Mouse (Mus musculus) neural tube, embryonic 13.5 days (tissue): Measurements from ENCODE around the gene Klhl9. TPM values are rescaled to one million over a fixed set of nuclear protein-coding genes. Genes with fewer than 3 reads are reported as not detected.

Experiments used
- ATAC-seq: fragments of 200-750 bp; cut with Nextera tagmentation; 2 replicates; pipeline ENCODE4 v1.8.0; 2017; ENCODE audit warnings: low read depth, mild to moderate bottlenecking, moderate TSS enrichment, moderate library complexity
- H3K27ac ChIP-seq: fragments of 300-500 bp; sonication (generic); replicated peaks from 2 replicates; pipeline ENCODE4 v1.5.1; 2015; ENCODE audit warnings: moderate library complexity, mild to moderate bottlenecking, inconsistent platforms
- H3K27me3 ChIP-seq: fragments of 300-500 bp; sonication (generic); 2 replicates; pipeline ENCODE4 v1.6.1; 2015; ENCODE audit warnings: mild to moderate bottlenecking, inconsistent platforms
- H3K36me3 ChIP-seq: fragments of 300-500 bp; sonication (generic); 2 replicates; pipeline ENCODE4 v1.6.1; 2015; ENCODE audit warnings: mild to moderate bottlenecking, inconsistent platforms
- H3K4me1 ChIP-seq: fragments of 300-500 bp; sonication (generic); replicated peaks from 2 replicates; pipeline ENCODE4 v1.6.1; 2015; ENCODE audit warnings: inconsistent platforms
- H3K4me2 ChIP-seq: fragments of 300-500 bp; sonication (generic); 2 replicates; pipeline ENCODE4 v1.6.1; 2015; ENCODE audit warnings: inconsistent platforms, mild to moderate bottlenecking, moderate library complexity
- H3K4me3 ChIP-seq: fragments of 300-500 bp; sonication (generic); 2 replicates; pipeline ENCODE4 v1.5.1; 2015; ENCODE audit warnings: mild to moderate bottlenecking, inconsistent platforms
- H3K9ac ChIP-seq: fragments of 300-500 bp; sonication (generic); 2 replicates; pipeline ENCODE4 v1.6.1; 2015; ENCODE audit warnings: moderate library complexity, mild to moderate bottlenecking, inconsistent platforms
- H3K9me3 ChIP-seq: fragments of 300-500 bp; sonication (generic); 2 replicates; pipeline ENCODE4 v1.6.1; 2016; ENCODE audit warnings: inconsistent platforms
- WGBS: fragments of 180-500 bp; shearing (Covaris S2); methylation state at CpG from one replicate; pipeline ENCODE4 v1.1.7; 2015; 5-methylcytosine and 5-hydroxymethylcytosine counted together
- polyA plus RNA-seq: library from polyadenylated mRNA; unstranded; fragments of >200 nt; fragmentation: Nextera tagmentation; extraction: Ambion mirVana; gene quantifications from 2 replicates; pipeline ENCODE4 v1.2.1, GENCODE M21; 2015

Gene Klhl9
- polyA plus RNA-seq, 1 experiment from 2014 or later = 126 TPM

DNA sequence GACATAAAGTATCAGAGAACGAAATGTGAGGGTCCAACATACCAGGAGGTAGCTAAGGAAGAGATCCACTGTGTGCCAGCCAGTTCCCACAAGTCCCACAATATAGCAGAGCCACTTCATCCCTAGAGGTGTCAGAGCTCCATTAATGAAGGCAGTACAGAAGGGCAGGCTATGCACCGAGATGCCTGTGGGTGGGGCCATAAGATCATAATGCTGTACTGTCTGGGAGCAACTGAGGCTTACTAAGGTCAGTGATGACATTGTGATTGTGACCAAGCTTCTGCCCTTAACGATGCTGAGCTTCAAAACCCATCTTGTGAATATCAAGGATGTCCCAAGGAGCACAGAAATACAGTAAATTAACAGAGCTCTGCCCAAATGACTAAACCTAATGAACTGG lies 21.9 kb upstream of the Klhl9 start:
- ATAC-seq = no peak
- WGBS = 65% methylated on average over 3 of the region's 3 CpGs
- H3K27ac ChIP-seq = no peak overlapping the region
- H3K36me3 ChIP-seq = no peaks in the 10 kb centered on the region
- H3K4me1 ChIP-seq = peaks cover 9% of the 10 kb centered on the region
- H3K4me2 ChIP-seq = no peak overlapping the region
- no peak overlapping the region for H3K4me3 ChIP-seq
- H3K9ac ChIP-seq = no peak overlapping the region
- H3K27me3 ChIP-seq = no peaks in the 10 kb centered on the region
- no peaks in the 10 kb centered on the region for H3K9me3 ChIP-seq

DNA sequence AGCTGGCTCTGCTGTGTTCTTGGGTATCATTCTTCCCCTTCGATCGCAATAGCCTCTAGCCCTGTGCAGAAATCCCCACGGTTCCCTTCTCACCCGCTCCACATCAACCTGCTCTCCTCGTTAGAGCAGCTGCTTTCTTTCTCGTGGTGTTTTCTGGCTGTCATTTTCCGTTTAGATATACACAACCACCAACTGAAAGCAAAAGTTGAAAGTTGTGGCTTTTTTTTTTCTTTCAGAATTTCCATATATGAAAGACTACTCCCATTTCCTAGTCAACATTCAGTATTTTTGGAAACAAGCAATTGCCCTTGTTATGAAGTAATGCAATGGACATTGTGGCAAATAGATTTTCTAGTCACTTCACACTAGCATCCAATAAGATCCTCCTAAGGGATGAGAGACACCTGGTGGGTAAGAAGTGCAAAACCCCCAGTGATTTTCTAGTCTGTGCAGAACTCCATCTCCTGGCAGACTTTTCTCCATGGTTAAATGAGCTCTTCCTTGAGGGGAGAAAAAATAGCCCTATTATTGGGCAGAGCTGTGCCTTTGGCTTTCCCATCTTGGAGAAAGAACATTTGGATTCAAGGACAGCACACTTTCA lies 20.6 kb upstream of the Klhl9 start:
- 86% methylated on average over 7 of the region's 7 CpGs for WGBS
- ATAC-seq = no peak

DNA sequence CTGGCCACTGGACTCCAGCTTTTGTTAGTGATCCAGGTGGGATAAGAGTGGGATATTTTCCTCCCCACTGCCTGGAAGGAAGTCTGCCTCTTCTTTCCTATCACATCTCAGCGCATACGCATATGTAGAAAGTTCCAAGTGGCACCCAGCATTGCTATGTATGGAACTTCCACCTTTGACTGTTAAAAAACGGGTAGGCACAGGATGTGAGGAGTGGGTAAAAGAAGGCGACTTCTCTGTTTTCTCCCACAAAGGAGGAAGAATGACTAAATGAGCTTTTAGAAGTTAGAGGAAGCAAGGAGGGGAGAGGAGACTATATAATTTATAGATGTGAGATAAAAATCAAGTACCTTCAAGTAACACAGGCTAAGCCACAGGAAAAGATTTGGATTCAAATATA lies 19.2 kb upstream of the Klhl9 start:
- no peaks in the 10 kb centered on the region for H3K9me3 ChIP-seq
- H3K9ac ChIP-seq = no peak overlapping the region
- ATAC-seq = no peak
- 86% methylated on average over 4 of the region's 4 CpGs for WGBS
- H3K4me1 ChIP-seq = peaks cover 9% of the 10 kb centered on the region
- no peaks in the 10 kb centered on the region for H3K36me3 ChIP-seq
- H3K27me3 ChIP-seq = no peaks in the 10 kb centered on the region
- H3K4me2 ChIP-seq = no peak overlapping the region
- H3K27ac ChIP-seq = no peak overlapping the region
- no peak overlapping the region for H3K4me3 ChIP-seq

More for the DNA sequence above, 20.6 kb upstream of the Klhl9 start:
- H3K27me3 ChIP-seq = no peaks in the 10 kb centered on the region
- H3K9ac ChIP-seq = no peak overlapping the region
- H3K36me3 ChIP-seq = no peaks in the 10 kb centered on the region
- H3K9me3 ChIP-seq = no peaks in the 10 kb centered on the region
- H3K27ac ChIP-seq = no peak overlapping the region
- H3K4me3 ChIP-seq = no peak overlapping the region
- H3K4me2 ChIP-seq = no peak overlapping the region
- peaks cover 9% of the 10 kb centered on the region for H3K4me1 ChIP-seq

DNA sequence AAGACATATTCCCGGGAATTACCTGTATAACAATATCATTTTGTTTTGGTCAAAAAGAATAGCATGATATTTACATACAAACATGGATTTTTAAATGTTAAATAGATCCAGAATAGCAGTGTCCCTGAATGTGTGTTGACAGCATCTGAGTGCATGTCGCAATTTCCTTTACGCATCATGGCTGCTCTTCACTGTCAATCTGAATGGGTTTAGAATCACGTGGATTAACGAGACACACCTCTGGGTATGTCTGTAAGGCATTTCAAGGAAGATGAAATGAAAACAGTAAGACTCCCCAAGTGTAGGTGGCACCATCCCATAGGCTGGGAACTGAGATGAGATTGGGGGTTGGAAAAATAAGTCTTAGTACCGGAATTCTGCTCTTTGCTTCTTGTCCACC lies 16.8 kb upstream of the Klhl9 start:
- H3K4me2 ChIP-seq = no peak overlapping the region
- no peak overlapping the region for H3K27ac ChIP-seq
- H3K4me3 ChIP-seq = no peak overlapping the region
- no peak for ATAC-seq
- H3K36me3 ChIP-seq = no peaks in the 10 kb centered on the region
- H3K9me3 ChIP-seq = no peaks in the 10 kb centered on the region
- no peaks in the 10 kb centered on the region for H3K4me1 ChIP-seq
- no peaks in the 10 kb centered on the region for H3K27me3 ChIP-seq
- WGBS = 90% methylated on average over 6 of the region's 6 CpGs
- no peak overlapping the region for H3K9ac ChIP-seq

DNA sequence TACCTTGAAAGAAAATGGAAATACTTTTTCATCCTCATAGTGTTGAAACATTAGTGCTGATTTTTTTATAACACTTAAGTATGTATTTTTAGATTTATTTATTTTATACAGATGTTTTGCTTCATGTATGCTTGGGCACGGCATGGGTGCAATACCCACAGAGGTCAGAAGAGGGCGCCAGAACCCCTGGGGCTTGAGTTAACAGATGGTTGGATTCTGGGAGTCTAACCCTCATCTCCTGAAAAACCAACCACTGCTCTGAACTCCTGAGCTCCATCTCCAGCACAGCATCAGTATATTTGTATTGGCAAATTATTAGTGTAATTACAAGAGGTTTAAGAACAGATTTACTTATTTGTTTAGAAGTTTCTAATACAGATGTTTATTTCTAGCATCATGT lies 16.2 kb upstream of the Klhl9 start:
- H3K4me3 ChIP-seq = no peak overlapping the region
- no peak for ATAC-seq

DNA sequence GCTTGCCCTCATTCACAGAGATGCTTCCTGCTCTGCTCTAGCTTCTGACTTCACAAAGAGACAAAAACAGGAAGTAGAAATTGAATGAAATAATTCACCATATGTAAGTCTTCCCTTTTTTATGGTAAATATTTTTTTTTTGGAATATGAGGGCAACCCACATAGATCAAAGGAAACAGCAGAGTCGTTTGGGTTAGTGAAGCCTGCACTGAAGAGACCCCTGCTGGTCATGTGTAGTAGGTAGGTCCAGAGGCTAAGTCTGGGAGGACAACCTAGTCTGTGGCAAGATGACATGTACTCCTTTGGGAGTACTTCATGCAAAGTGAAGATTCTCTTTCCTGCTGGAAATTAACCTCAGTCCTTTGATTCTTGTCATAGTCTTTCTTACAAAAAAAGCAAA lies 5.1 kb upstream of the Klhl9 start:
- no peak overlapping the region for H3K9ac ChIP-seq
- H3K4me3 ChIP-seq = no peak overlapping the region
- no peaks in the 10 kb centered on the region for H3K9me3 ChIP-seq
- H3K4me1 ChIP-seq = no peaks in the 10 kb centered on the region
- 3% methylated on average over 1 of the region's 1 CpGs for WGBS
- no peaks in the 10 kb centered on the region for H3K27me3 ChIP-seq
- H3K4me2 ChIP-seq = no peak overlapping the region
- H3K36me3 ChIP-seq = no peaks in the 10 kb centered on the region
- no peak overlapping the region for H3K27ac ChIP-seq
- ATAC-seq = no peak

More for the DNA sequence above, 16.2 kb upstream of the Klhl9 start:
- H3K27ac ChIP-seq = no peak overlapping the region
- no peak overlapping the region for H3K4me2 ChIP-seq
- no peaks in the 10 kb centered on the region for H3K36me3 ChIP-seq
- 5% methylated on average over 2 of the region's 2 CpGs for WGBS
- H3K4me1 ChIP-seq = no peaks in the 10 kb centered on the region
- no peak overlapping the region for H3K9ac ChIP-seq
- H3K9me3 ChIP-seq = no peaks in the 10 kb centered on the region
- H3K27me3 ChIP-seq = no peaks in the 10 kb centered on the region

DNA sequence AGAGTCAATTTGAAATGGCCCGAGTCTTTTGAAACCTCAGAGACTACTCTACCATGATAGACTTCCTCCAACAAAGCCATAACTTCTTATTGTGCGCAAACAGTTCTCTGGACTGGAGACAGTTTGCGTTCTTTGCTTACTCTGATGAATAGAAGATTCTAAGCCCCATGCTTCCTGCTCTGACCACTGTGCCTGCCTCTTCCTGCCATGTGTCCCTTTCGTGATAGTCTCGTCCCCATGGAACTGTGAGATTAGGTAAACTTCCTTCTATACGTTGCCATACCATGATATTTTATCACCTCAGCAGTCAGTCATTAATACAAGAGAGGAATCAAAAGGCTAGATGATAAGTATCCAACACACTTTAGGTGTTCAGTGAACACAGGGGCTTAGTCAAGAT lies 4.5 kb upstream of the Klhl9 start:
- Histone ChIP-seq H3K36me3 (no peaks in the 10 kb centered on the region), H3K4me2 (no peak overlapping the region), H3K4me3 (no peak overlapping the region), H3K27ac (no peak overlapping the region), H3K9me3 (no peaks in the 10 kb centered on the region), H3K9ac (no peak overlapping the region), H3K4me1 (no peaks in the 10 kb centered on the region), H3K27me3 (no peaks in the 10 kb centered on the region)
- ATAC-seq = no peak
- 89% methylated on average over 6 of the region's 6 CpGs for WGBS

DNA sequence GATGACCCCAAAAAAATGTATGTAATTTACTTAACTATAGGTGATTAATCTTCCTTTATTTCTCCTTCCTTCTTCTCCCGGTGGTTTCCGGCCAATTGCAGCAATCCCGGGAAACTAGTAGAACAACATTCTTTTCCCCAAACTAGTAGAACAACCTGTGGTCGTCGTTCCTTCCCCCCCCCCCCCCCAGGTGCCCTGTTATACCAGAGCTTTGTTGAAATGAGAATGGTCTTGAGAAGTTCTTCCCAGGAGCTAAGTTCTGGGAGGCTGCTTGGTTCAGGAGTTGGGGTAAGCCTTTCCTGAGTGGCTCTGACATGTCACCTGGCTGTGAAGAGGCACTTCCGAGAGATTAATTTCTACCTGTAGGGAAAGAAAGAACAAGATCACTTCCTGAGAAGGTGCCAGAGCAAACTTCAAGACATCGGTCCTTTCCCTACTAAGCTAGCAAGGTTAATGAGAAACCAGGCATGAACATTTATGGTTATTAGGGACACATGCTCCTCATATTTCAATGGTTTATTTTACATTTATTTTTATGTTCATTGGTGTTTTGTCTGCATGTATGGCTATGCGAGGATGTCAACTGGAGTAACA lies 1.3 kb upstream of the Klhl9 start:
- no peak overlapping the region for H3K27ac ChIP-seq
- ATAC-seq = no peak
- 49% methylated on average over 8 of the region's 8 CpGs for WGBS
- H3K36me3 ChIP-seq = peaks cover 8% of the 10 kb centered on the region
- no peaks in the 10 kb centered on the region for H3K9me3 ChIP-seq
- H3K4me1 ChIP-seq = peaks cover 26% of the 10 kb centered on the region
- no peak overlapping the region for H3K4me2 ChIP-seq
- H3K4me3 ChIP-seq = no peak overlapping the region
- H3K9ac ChIP-seq = no peak overlapping the region
- no peaks in the 10 kb centered on the region for H3K27me3 ChIP-seq

DNA sequence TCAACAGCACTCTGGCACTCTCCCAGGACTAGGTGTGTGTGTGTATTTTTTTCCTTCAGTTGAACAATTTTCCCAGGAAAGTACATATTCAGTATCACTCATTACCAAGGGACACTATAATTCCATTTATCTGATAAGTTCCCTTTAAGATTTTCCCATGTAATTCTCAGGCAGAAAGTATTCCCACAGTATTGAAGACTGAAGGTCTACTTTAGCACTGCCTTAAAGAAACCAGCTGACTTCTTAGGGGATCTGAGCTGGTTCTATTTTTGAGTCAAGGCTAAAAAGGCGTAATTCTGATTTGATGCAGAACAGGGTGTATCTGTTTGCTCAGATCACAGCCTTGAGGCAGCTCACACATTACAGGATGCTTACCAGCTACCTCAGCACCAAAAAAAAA lies 3.5 kb downstream of the Klhl9 start:
- no peaks in the 10 kb centered on the region for H3K27me3 ChIP-seq
- peak overlapping the region; percentile 29 for H3K4me3 ChIP-seq
- peaks cover 42% of the 10 kb centered on the region for H3K4me1 ChIP-seq
- no peaks in the 10 kb centered on the region for H3K9me3 ChIP-seq
- peaks cover 40% of the 10 kb centered on the region for H3K36me3 ChIP-seq
- WGBS = 62% methylated on average over 1 of the region's 1 CpGs
- ATAC-seq = no peak
- H3K4me2 ChIP-seq = peak overlapping the region; percentile 88
- H3K9ac ChIP-seq = peak overlapping the region; percentile 61
- no peak overlapping the region for H3K27ac ChIP-seq

DNA sequence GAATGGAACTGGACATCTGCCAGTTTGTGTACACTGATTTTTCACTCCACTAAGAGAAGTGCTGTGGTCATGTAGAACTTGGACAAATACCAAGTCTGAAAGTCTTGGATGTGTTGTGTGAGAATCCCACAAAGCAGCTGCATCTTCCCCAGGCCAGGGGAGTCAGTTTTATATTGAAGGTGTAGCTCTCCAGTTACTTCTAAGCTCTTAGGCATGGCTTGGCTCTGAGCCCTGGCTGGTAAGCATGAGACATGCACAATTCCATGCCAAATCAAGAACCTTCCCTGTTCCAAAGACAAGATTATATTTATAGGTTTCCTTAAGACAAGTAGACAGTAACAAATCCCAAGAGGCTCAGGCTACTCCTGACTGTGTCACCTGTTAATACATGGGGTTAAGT lies 7.2 kb downstream of the Klhl9 start:
- H3K4me2 ChIP-seq = no peak overlapping the region
- no peak overlapping the region for H3K9ac ChIP-seq
- H3K9me3 ChIP-seq = no peaks in the 10 kb centered on the region
- H3K27ac ChIP-seq = no peak overlapping the region
- no peaks in the 10 kb centered on the region for H3K27me3 ChIP-seq
- no peak for ATAC-seq
- H3K4me3 ChIP-seq = no peak overlapping the region
- peaks cover 28% of the 10 kb centered on the region for H3K4me1 ChIP-seq
- peaks cover 45% of the 10 kb centered on the region for H3K36me3 ChIP-seq

DNA sequence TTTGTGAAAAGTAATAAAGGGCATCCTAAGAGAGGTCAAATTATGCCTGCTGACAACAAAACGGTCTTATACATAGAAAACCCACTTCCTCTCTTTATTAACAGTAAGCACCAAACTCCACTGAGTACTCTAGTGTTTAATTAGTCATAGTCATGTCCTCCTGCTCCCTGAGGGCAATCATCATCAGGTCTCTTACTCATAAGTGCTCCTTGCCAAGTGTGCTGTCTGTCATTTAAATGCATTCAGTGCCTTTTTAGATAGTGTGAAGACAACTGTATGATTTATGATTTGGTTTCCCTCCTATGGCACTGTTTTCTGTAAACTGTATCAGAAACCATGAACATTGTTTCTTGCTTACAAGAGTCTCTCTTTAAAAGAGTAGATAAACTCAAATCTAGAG lies 8.0 kb downstream of the Klhl9 start:
- 86% methylated on average over 1 of the region's 1 CpGs for WGBS
- Histone ChIP-seq H3K9me3 (no peaks in the 10 kb centered on the region), H3K4me3 (no peak overlapping the region), H3K27me3 (no peaks in the 10 kb centered on the region), H3K36me3 (peaks cover 47% of the 10 kb centered on the region), H3K4me2 (no peak overlapping the region), H3K4me1 (peaks cover 21% of the 10 kb centered on the region), H3K27ac (no peak overlapping the region), H3K9ac (no peak overlapping the region)
- no peak for ATAC-seq

DNA sequence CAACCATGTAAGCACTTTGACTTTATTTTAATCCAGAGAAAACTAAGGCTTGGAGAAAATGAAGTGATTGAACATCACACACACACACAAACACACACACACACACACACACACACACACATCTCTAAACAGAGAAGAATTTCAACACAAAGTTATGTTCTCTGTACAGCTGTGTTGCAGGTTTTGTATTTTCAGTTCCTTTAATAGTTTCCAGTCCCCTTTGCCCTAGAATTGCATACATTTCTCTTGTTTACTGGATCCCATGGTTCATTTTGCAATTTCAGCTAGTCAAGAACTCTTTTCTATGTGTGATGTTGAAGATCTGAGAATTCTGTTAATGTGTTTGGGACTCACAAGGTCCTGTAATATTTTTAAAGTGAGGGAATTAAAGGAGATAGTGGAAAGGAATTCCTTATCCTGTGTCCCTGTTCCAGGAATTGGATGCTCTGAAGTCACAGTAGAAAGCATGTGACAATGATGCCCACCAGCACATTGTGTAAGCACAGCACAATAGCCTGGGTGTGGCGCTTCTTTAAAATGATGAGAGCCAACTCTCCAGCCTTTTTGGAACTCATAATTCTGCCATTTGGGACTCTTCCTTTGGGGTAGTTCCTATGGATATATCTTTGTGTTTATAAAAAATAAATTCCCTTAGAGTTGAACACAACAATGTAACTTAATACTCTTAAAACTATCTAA lies 15.0 kb downstream of the Klhl9 start:
- no peaks in the 10 kb centered on the region for H3K27me3 ChIP-seq
- H3K4me3 ChIP-seq = no peak overlapping the region
- no peak overlapping the region for H3K4me2 ChIP-seq
- H3K27ac ChIP-seq = no peak overlapping the region
- H3K4me1 ChIP-seq = no peaks in the 10 kb centered on the region
- H3K9me3 ChIP-seq = no peaks in the 10 kb centered on the region
- 83% methylated on average over 1 of the region's 1 CpGs for WGBS
- H3K36me3 ChIP-seq = peaks cover 8% of the 10 kb centered on the region; the same call in 1 of the 2 replicates
- no peak for ATAC-seq
- H3K9ac ChIP-seq = no peak overlapping the region
